Mouse (Mus musculus) midbrain, embryonic 16.5 days (tissue): Measurements from ENCODE around the gene Aebp2. TPM values are rescaled to one million over a fixed set of nuclear protein-coding genes. Genes with fewer than 3 reads are reported as not detected.
"Not testable (repeated sequence)": the region's sequence is repeated elsewhere in the genome, so short reads cannot be mapped to it uniquely, and the experiment has no call there.

ENCODE experiments used
- ATAC-seq: fragments of 200-750 bp; cut with Nextera tagmentation; 2 replicates; pipeline ENCODE4 v1.8.0; 2017; ENCODE audit warnings: moderate TSS enrichment
- H3K27ac ChIP-seq: fragments of 300-500 bp; sonication (generic); 2 replicates; pipeline ENCODE4 v1.5.1; 2014; ENCODE audit warnings: mild to moderate bottlenecking, low read length, mixed read lengths
- H3K27me3 ChIP-seq: fragments of 300-500 bp; sonication (generic); 2 replicates; pipeline ENCODE4 v1.6.1; 2014; ENCODE audit warnings: low read depth, low read length, mixed read lengths; ENCODE audit not compliant: control insufficient read depth, insufficient read depth
- H3K36me3 ChIP-seq: fragments of 300-500 bp; sonication (generic); 2 replicates; pipeline ENCODE4 v1.6.1; 2014; ENCODE audit warnings: mild to moderate bottlenecking, low read length, moderate library complexity, mixed read lengths; ENCODE audit not compliant: control insufficient read depth, insufficient read depth
- H3K4me1 ChIP-seq: fragments of 300-500 bp; sonication (generic); 2 replicates; pipeline ENCODE4 v1.6.1; 2014; ENCODE audit warnings: mild to moderate bottlenecking, low read length, mixed read lengths; ENCODE audit not compliant: control insufficient read depth, insufficient read depth
- H3K4me2 ChIP-seq: fragments of 300-500 bp; sonication (generic); 2 replicates; pipeline ENCODE4 v1.6.1; 2014; ENCODE audit warnings: mild to moderate bottlenecking, low read length, mixed read lengths
- H3K4me3 ChIP-seq: fragments of 300-500 bp; sonication (generic); 2 replicates; pipeline ENCODE4 v1.5.1; 2014; ENCODE audit warnings: low read depth, mild to moderate bottlenecking, low read length, moderate library complexity, mixed read lengths
- H3K9ac ChIP-seq: fragments of 300-500 bp; sonication (generic); 2 replicates; pipeline ENCODE4 v1.6.1; 2014; ENCODE audit warnings: low read depth, low read length, mixed read lengths
- H3K9me3 ChIP-seq: fragments of 300-500 bp; sonication (generic); replicated peaks from 2 replicates; pipeline ENCODE4 v1.6.1; 2014; ENCODE audit warnings: mild to moderate bottlenecking, low read length, mixed read lengths; ENCODE audit not compliant: control insufficient read depth, poor library complexity, severe bottlenecking
- WGBS: fragments of 180-500 bp; shearing (Covaris S2); extraction: QIAGEN DNeasy Blood & Tissue Kit; methylation state at CpG from one replicate; pipeline ENCODE4 v1.1.7; 2014; 5-methylcytosine and 5-hydroxymethylcytosine counted together
- polyA plus RNA-seq: library from polyadenylated mRNA; unstranded; fragments of >200 nt; fragmentation: Nextera tagmentation; extraction: Ambion mirVana; gene quantifications from 2 replicates; pipeline ENCODE4 v1.2.1, GENCODE M21; 2015

Gene Aebp2
- polyA plus RNA-seq, 1 experiment from 2014 or later, result 7.5 TPM

DNA sequence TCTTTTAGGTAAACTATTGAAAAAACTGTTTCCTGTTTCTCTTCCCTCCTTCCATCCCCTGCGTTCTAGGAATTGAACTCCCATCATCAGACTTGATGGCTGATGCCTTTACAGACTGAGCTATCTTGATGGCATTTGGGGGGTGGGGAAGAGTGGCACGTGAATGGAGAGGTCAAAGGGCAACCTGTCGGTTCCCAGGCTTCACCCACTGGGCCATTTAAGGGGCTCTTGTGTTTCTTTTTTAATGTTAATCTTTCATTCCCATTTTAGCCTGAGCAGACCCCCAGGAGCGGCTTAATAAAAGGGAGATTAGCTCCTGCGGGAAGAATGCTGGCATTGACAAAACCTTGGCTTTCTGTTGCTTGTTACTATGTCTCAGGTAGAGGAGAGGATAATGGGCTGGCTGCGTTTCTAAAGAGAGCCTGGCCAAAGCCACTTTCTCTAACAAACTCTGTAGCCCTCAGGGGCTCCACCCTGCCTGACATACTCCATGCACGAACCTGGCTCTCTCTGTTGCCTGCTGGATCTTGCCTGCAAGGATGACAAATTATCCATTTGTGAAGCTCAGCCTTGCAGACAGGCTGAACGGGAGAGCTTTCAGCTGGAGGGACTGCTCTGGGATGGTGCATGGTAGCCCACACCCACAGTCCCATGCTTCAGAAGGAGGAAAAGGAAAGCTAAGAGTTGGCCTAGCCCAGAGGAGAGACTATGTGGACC is 19.1 kb upstream of the Aebp2 start:
- Histone ChIP-seq H3K9me3 (no peaks in the 10 kb centered on the region), H3K4me1 (peaks cover 6% of the 10 kb centered on the region), H3K4me3 (no peak overlapping the region), H3K9ac (no peak overlapping the region), H3K27ac (peak overlapping the region; percentile 30), H3K4me2 (no peak overlapping the region), H3K27me3 (no peaks in the 10 kb centered on the region), H3K36me3 (no peaks in the 10 kb centered on the region)
- peak; percentile 53 for ATAC-seq
- 5% methylated on average over 8 of the region's 8 CpGs for WGBS

DNA sequence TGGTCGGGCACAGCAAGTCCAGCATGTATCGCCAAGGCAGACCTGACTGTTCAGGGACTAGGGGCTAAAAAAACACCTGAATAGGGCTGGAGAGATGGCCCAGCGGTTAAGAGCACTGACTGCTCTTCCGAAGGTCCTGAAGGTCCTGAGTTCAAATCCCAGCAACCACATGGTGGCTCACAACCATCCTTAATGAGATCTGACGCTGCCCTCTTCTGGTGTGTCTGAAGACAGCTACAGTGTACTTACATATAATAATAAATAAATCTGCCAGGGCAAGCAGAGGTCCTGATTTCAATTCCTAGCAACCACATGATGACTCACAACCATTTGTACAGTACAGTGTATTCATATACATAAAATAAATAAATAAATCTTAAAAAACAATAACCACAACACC is 17.3 kb upstream of the Aebp2 start:
- not testable (repeated sequence) for ATAC-seq, H3K27me3 ChIP-seq, H3K4me2 ChIP-seq, H3K9ac ChIP-seq, H3K36me3 ChIP-seq, H3K9me3 ChIP-seq, H3K4me3 ChIP-seq, H3K4me1 ChIP-seq, H3K27ac ChIP-seq
- WGBS, result 81% methylated on average over 5 of the region's 5 CpGs

DNA sequence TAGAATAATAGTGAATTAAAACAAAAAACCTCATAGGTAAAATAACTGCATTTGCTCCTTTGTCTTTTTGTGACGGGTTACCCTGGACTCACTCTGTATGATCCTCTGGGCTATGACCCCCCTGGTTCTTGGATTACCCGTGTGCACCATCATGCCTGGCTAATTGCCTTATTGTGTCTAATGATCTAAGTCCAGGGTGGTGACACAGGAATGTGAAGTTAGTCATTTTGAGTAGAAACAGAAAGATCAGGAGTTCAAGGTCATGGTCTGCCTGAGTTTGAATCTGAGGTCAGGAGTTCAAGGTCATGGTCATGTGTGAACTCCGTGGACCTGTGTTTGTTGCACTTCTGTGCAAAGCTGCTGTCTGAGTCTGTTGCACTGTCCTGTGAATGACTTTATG is 16.7 kb upstream of the Aebp2 start:
- Histone ChIP-seq H3K9ac (no peak overlapping the region), H3K9me3 (no peaks in the 10 kb centered on the region), H3K27me3 (no peaks in the 10 kb centered on the region), H3K27ac (no peak overlapping the region), H3K4me2 (no peak overlapping the region), H3K36me3 (no peaks in the 10 kb centered on the region), H3K4me1 (peaks cover 6% of the 10 kb centered on the region), H3K4me3 (no peak overlapping the region)
- 62% methylated on average over 3 of the region's 3 CpGs for WGBS
- no peak for ATAC-seq

DNA sequence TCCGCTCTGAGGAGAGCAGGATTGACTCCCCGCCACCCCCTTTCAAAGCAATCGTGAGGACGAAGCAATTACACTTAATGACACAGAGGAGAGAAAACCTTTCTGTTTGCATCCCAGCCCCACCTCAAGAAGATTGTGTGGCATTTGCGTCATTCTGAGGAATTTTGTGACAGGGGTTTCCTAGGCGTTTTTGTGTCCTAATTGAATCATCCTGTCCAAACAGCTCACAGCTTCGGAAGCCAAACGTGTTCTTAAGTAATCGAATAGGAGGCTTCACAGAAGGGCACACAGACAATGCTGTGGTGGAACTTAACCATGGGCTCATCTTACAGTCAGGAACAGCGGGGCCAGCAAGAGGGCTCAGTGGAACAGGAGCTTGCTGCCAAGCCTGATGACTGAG is 15.9 kb upstream of the Aebp2 start:
- H3K4me3 ChIP-seq, result no peak overlapping the region
- H3K9me3 ChIP-seq, result no peaks in the 10 kb centered on the region
- no peaks in the 10 kb centered on the region for H3K27me3 ChIP-seq
- no peak for ATAC-seq
- no peak overlapping the region for H3K27ac ChIP-seq
- no peak overlapping the region for H3K9ac ChIP-seq
- WGBS, result 54% methylated on average over 10 of the region's 10 CpGs
- H3K36me3 ChIP-seq, result no peaks in the 10 kb centered on the region
- no peak overlapping the region for H3K4me2 ChIP-seq
- peaks cover 6% of the 10 kb centered on the region for H3K4me1 ChIP-seq

DNA sequence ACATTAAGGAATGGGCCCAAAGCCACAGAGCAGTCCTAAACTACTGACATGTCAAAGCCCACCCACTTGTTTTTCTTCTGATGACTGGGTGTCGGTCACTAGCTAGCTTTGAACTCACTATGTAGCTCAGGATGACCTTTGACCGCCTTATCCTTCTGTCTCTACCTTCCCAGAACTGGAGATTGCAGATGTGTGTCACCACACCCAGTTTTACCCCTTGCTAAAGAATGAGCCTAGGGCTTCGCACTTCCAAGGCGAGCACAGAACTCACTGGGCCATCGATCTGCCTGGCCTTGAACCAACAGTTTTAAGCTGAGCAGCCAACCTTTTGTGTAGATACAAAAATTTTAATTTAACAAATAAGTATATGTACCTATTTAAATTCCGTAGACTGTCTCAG is 13.8 kb upstream of the Aebp2 start:
- H3K9ac ChIP-seq, result no peak overlapping the region
- ATAC-seq, result no peak

DNA sequence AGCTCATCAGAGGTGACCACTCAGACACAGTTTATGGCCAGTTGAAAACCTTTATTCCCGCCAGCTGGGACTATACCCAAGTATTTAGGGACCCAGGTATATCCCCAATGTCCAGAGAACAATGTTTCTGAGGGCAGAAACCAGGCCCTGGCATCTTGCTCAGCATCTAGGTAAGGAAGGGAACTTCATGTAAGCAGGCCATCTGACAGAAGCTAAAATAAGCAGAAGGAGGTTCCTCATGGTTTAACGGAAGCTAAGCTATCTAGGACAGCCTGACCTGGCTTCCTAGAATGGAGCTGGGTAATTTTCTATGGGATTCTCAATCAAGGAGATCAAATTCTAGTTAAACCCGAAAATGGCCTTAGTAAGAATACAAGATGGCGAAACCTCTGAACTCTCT is 12.9 kb upstream of the Aebp2 start:
- no peak overlapping the region for H3K4me3 ChIP-seq
- no peaks in the 10 kb centered on the region for H3K27me3 ChIP-seq
- 97% methylated on average over 4 of the region's 4 CpGs for WGBS
- no peak overlapping the region for H3K9ac ChIP-seq
- no peaks in the 10 kb centered on the region for H3K9me3 ChIP-seq
- H3K4me1 ChIP-seq, result no peaks in the 10 kb centered on the region
- H3K27ac ChIP-seq, result no peak overlapping the region
- no peak for ATAC-seq
- H3K4me2 ChIP-seq, result no peak overlapping the region
- no peaks in the 10 kb centered on the region for H3K36me3 ChIP-seq

More for the DNA sequence above, 13.8 kb upstream of the Aebp2 start:
- WGBS, result 95% methylated on average over 6 of the region's 6 CpGs
- Histone ChIP-seq H3K27ac (no peak overlapping the region), H3K4me3 (no peak overlapping the region), H3K4me2 (no peak overlapping the region), H3K4me1 (peaks cover 3% of the 10 kb centered on the region), H3K36me3 (no peaks in the 10 kb centered on the region), H3K27me3 (no peaks in the 10 kb centered on the region), H3K9me3 (no peaks in the 10 kb centered on the region)

DNA sequence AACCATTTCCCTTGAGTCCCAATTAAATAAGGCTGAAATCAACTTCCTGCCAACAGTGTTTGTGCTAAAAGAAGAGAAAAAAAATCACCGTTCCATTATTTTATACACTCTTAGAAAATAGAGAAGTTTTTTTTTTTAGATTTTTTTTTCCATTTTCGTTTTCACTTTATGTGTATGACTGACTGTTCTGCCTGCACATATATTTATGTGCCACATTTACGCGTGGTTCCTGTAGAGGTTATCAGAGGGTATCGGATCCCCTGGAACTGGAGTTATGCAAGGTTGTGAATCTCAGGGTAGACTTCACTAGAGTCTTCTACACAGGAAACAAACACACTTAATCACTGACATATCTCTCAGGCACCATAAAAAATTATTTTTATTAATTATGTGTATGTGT is 12.3 kb upstream of the Aebp2 start:
- H3K36me3 ChIP-seq, result no peaks in the 10 kb centered on the region
- H3K4me3 ChIP-seq, result no peak overlapping the region
- no peaks in the 10 kb centered on the region for H3K4me1 ChIP-seq
- H3K4me2 ChIP-seq, result no peak overlapping the region
- no peak for ATAC-seq
- 92% methylated on average over 5 of the region's 5 CpGs for WGBS
- H3K9me3 ChIP-seq, result no peaks in the 10 kb centered on the region
- H3K27me3 ChIP-seq, result no peaks in the 10 kb centered on the region
- no peak overlapping the region for H3K27ac ChIP-seq
- H3K9ac ChIP-seq, result no peak overlapping the region

DNA sequence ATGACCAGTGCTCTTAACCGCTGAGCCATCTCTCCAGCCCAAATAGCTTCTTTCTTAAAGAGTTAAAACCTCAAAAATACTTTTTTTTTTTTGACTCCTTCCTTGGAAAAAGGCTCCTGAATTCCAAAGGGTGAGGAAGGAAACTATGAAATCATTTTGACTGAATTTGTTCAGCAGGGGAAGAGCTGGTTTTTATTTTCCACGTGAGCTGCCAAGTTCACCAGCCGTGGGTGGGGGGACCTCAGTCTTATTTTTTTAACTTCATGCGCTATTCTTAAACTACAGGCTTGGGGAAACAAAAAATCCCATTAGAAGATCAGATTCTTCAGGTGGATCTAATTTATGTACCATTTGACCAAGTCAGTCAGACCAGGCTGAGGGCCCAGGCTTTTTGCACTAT is 11.2 kb upstream of the Aebp2 start:
- no peaks in the 10 kb centered on the region for H3K4me1 ChIP-seq
- H3K4me2 ChIP-seq, result no peak overlapping the region
- ATAC-seq, result no peak
- H3K9ac ChIP-seq, result no peak overlapping the region
- 74% methylated on average over 4 of the region's 4 CpGs for WGBS
- H3K36me3 ChIP-seq, result no peaks in the 10 kb centered on the region
- H3K4me3 ChIP-seq, result no peak overlapping the region
- no peaks in the 10 kb centered on the region for H3K9me3 ChIP-seq
- no peaks in the 10 kb centered on the region for H3K27me3 ChIP-seq
- H3K27ac ChIP-seq, result no peak overlapping the region

DNA sequence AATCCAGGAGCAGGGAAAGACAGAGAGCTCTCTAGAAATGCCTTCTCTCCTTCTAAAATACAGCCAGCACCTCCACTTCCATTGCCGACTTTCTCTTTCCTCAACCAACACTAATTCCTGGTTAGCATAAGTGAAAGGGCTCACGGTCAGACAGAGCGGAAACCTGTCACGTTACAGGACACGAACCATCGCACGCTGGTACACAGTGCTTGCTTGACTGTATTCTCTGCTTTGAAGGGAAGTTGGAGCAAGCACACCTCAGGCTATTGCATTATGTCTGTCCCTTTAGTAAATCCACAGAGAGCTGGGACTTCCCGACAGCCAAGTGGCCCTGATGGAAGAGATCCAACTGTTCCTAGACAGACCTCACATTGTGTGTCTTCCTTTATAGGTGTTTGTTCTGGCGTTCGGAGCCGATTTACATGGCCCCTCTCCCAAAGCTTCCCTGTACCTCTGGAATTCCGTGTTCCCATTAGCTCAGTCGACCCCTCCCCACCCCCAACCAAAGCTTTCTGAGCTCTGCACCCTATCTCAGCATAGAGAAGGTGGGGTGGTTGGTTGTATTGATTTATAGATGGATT is 10.5 kb upstream of the Aebp2 start:
- Histone ChIP-seq H3K4me1 (no peaks in the 10 kb centered on the region), H3K27me3 (no peaks in the 10 kb centered on the region), H3K9ac (no peak overlapping the region), H3K4me2 (no peak overlapping the region), H3K27ac (no peak overlapping the region), H3K4me3 (no peak overlapping the region), H3K36me3 (no peaks in the 10 kb centered on the region), H3K9me3 (no peaks in the 10 kb centered on the region)
- 71% methylated on average over 13 of the region's 13 CpGs for WGBS
- ATAC-seq, result no peak
